Mouse (Mus musculus) bone marrow macrophage, adult 2 months (primary cell): ENCODE results near the gene 2410015M20Rik.

ENCODE experiments used
- CTCF ChIP-seq: IDR thresholded peaks from 2 replicates; pipeline ENCODE4 v1.5.1; 2012; ENCODE audit warnings: low read depth, mild to moderate bottlenecking, low read length, moderate library complexity
- POLR2A ChIP-seq: IDR thresholded peaks from 2 replicates; pipeline ENCODE4 v1.6.1; 2012; ENCODE audit warnings: mild to moderate bottlenecking, low read depth, low read length, borderline replicate concordance

DNA sequence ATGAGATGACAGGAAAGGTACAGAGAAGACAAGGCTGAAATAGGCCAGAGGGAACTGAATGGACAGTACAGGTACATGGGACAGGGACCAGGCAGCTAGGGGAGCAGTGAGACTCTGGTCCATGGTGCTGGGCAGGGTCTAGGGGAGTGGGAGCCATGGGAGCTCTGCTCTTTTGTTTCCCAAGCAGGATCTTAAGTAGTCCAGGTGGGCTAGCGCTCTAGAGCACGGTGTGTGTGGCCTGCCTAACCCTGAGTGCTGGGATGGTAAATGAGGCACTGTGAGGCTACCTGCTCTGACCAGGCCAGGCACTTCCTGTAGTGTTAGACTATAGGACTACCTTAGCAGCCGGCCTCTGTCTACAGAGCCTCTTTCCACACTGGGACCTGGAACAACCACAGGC is 7.2 kb upstream of the 2410015M20Rik start:
- TF ChIP-seq POLR2A = no peak
- no peak for TF ChIP-seq CTCF
